Mouse (Mus musculus) small intestine, adult 2 months (tissue): ENCODE results near the gene Mfsd6.

Experiments
- CTCF ChIP-seq: fragments of 200-500 bp; IDR thresholded peaks from 2 replicates; pipeline ENCODE4 v1.5.1; 2012; ENCODE audit warnings: low read depth, mild to moderate bottlenecking, control low read depth, inconsistent platforms, low read length, moderate library complexity, mixed read lengths; ENCODE audit not compliant: insufficient replicate concordance, insufficient read length; ENCODE audit errors: extremely low read depth
- POLR2A ChIP-seq: fragments of 200-500 bp; IDR thresholded peaks from 2 replicates; pipeline ENCODE4 v1.6.1; 2012; ENCODE audit warnings: low read depth, mild to moderate bottlenecking, control low read depth, inconsistent platforms, low read length, moderate library complexity

- TF ChIP-seq CTCF = no peak
- TF ChIP-seq POLR2A = no peak
These were observed 25.3 kb downstream of the Mfsd6 start for GRCm38 (mm10) chr1:52701941-52702340.
